Mouse (Mus musculus): Measurements from ENCODE around the gene Ccl22.

Gene Ccl22

GRCm38 (mm10) chr8:94745476-94746184 is at the start of gene Ccl22:
Gene Ccl22, plus strand, starts transcription at chr8:94745590.
- DNase-seq (ENCODE audit: low spot score in 2 of 2): no peak

- peak in 1 of 2 experiments; percentile 36 for DNase-seq (ENCODE audit: low spot score in 2 of 2)
Measured at GRCm38 (mm10) chr8:94695994-94696384, 49.4 kb upstream of the Ccl22 start, which contains the start of gene Pllp. Gene Pllp, minus strand, starts transcription at chr8:94696278.

- DNase-seq (ENCODE audit: low spot score in 2 of 2): no peak
Measured at GRCm38 (mm10) chr8:94696566-94696965, 48.8 kb upstream of the Ccl22 start.

- no peak for DNase-seq (ENCODE audit: low spot score in 2 of 2)
Measured at GRCm38 (mm10) chr8:94697956-94698355, 47.4 kb upstream of the Ccl22 start.

- DNase-seq (ENCODE audit: low spot score in 2 of 2): no peak
Measured at GRCm38 (mm10) chr8:94699366-94699765, 46.0 kb upstream of the Ccl22 start.

GRCm38 (mm10) chr8:94700421-94700935 is 44.9 kb upstream of the Ccl22 start:
- DNase-seq (ENCODE audit: low spot score in 2 of 2): no peak

GRCm38 (mm10) chr8:94702156-94702555 is 43.2 kb upstream of the Ccl22 start:
- DNase-seq (ENCODE audit: low spot score in 2 of 2): no peak

- peak; percentile 51 to 76 for DNase-seq (ENCODE audit: low spot score in 2 of 2)
Measured at GRCm38 (mm10) chr8:94702844-94703813, 42.3 kb upstream of the Ccl22 start.

GRCm38 (mm10) chr8:94703972-94704668 is 41.3 kb upstream of the Ccl22 start:
- peak; percentile 99 for DNase-seq (ENCODE audit: low spot score in 2 of 2)

- DNase-seq (ENCODE audit: low spot score in 2 of 2): no peak
Measured at GRCm38 (mm10) chr8:94704669-94704984, 40.8 kb upstream of the Ccl22 start.

- DNase-seq (ENCODE audit: low spot score in 2 of 2): no peak
Measured at GRCm38 (mm10) chr8:94705581-94706245, 39.7 kb upstream of the Ccl22 start.

- DNase-seq (ENCODE audit: low spot score in 2 of 2): no peak
Measured at GRCm38 (mm10) chr8:94706732-94707395, 38.5 kb upstream of the Ccl22 start.

GRCm38 (mm10) chr8:94710336-94710735 is 35.1 kb upstream of the Ccl22 start:
- DNase-seq (ENCODE audit: low spot score in 2 of 2): no peak

GRCm38 (mm10) chr8:94711160-94711718 is 34.2 kb upstream of the Ccl22 start:
- DNase-seq (ENCODE audit: low spot score in 2 of 2): peak in 1 of 2 experiments; percentile 53

GRCm38 (mm10) chr8:94714556-94714955 is 30.8 kb upstream of the Ccl22 start:
- no peak for DNase-seq (ENCODE audit: low spot score in 2 of 2)

GRCm38 (mm10) chr8:94715871-94716270 is 29.5 kb upstream of the Ccl22 start:
- no peak for DNase-seq (ENCODE audit: low spot score in 2 of 2)

GRCm38 (mm10) chr8:94716841-94717240 is 28.5 kb upstream of the Ccl22 start:
- no peak for DNase-seq (ENCODE audit: low spot score in 2 of 2)

- no peak for DNase-seq (ENCODE audit: low spot score in 2 of 2)
Measured at GRCm38 (mm10) chr8:94725998-94726397, 19.4 kb upstream of the Ccl22 start.

GRCm38 (mm10) chr8:94729301-94729700 is 16.1 kb upstream of the Ccl22 start:
- DNase-seq (ENCODE audit: low spot score in 2 of 2): no peak

- no peak for DNase-seq (ENCODE audit: low spot score in 2 of 2)
Measured at GRCm38 (mm10) chr8:94733821-94734465, 11.4 kb upstream of the Ccl22 start.

All from cerebellum, postnatal 4 days (tissue).